Mouse (Mus musculus): ENCODE measurements around the gene Tsen2. TPM values are rescaled to one million over a fixed set of nuclear protein-coding genes. Genes with fewer than 3 reads are reported as not detected.

Gene Tsen2
- polyA plus RNA-seq, 1 experiment from 2014 or later: 30.9 TPM

DNA sequence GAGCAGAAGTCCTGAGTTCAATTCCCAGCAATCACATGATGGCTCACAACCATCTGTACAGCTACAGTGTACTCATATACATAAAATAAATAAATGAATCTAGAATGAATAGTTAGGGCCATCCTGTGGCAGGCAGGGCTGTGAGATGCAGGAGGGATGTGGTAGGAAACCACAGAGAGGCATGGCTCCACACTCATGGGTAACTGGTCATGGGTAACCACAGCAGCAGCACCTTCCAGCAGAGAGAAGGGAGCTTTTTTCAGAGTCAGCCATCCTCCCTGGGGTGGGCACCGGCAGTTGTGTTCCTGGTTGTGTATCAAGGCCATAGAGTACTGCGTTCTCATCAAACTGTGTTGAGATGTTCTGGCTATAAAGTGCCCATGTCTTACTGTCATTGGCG lies 50.0 kb downstream of the Tsen2 start:
- WGBS: 73% methylated on average over 3 of the region's 3 CpGs
- Histone ChIP-seq H3K4me3 (ENCODE audit: low read depth, low read length) (no peak overlapping the region), H3K27ac (ENCODE audit: low read depth) (no peak overlapping the region), H3K27me3 (ENCODE audit: insufficient read depth, low read length) (no peaks in the 10 kb centered on the region), H3K36me3 (ENCODE audit: insufficient read depth) (no peaks in the 10 kb centered on the region), H3K9ac (no peak overlapping the region), H3K9me3 (ENCODE audit: low read depth, low read length) (no peaks in the 10 kb centered on the region), H3K4me2 (no peak overlapping the region), H3K4me1 (ENCODE audit: insufficient read depth) (no peaks in the 10 kb centered on the region)
- no peak for ATAC-seq (ENCODE audit: insufficient read depth)
- DNase-seq: no peak
- TF ChIP-seq CTCF (IDR thresholded peaks at IDR 0.05; ENCODE audit: low read depth): no peak

DNA sequence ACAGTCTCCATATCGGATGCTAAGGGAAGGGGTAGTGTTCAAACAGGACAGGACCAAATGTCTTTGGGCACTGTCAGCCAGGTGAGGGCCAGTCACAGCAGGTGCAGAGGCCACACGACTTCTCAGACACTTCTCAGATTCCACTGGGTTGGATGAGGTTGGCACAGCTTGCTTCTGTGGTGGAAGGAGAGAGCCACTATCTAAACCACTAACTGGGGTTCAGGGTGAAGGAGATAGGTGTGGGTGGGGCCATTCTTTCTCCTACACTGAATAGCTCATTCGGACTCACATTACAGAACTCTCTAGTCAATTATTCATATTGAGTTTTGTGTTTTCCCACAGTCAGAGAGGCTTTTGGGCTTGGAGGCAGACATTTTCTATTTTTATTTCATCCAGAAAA lies 51.2 kb downstream of the Tsen2 start:
- Histone ChIP-seq H3K27ac (ENCODE audit: low read depth) (no peak overlapping the region), H3K4me2 (no peak overlapping the region), H3K4me1 (ENCODE audit: insufficient read depth) (no peaks in the 10 kb centered on the region), H3K27me3 (ENCODE audit: insufficient read depth, low read length) (no peaks in the 10 kb centered on the region), H3K4me3 (ENCODE audit: low read depth, low read length) (no peak overlapping the region), H3K9me3 (ENCODE audit: low read depth, low read length) (no peaks in the 10 kb centered on the region), H3K36me3 (ENCODE audit: insufficient read depth) (no peaks in the 10 kb centered on the region), H3K9ac (no peak overlapping the region)
- no peak for TF ChIP-seq CTCF (IDR thresholded peaks at IDR 0.05; ENCODE audit: low read depth)
- DNase-seq: no peak
- ATAC-seq (ENCODE audit: insufficient read depth): no peak
- 63% methylated on average over 3 of the region's 3 CpGs for WGBS

DNA sequence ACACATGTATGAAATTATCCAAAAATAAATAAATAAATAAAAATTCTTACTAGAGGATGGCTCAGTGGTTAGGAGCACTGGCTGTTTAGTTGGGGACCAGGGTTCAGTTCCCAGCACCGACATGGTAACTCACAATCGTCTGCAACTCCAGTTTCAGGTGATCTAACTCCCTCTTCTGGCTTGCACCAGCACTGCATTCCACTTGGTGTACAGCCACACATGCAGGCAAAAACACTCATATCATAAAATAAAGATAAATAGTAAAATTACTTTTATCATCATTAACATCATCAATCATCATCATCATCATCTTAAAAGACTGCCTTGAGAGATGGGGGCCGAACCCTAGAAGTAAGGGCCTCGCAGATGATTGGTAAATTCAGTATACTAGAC lies 56.9 kb downstream of the Tsen2 start:
- H3K4me3 ChIP-seq (ENCODE audit: low read depth, low read length): peak overlapping the region; percentile 78
- H3K4me1 ChIP-seq (ENCODE audit: insufficient read depth): 0 out of 2 replicates have a peak, but pooled peaks cover 2% of the 10 kb centered on the region
- peak overlapping the region; percentile 82 for H3K4me2 ChIP-seq
- DNase-seq (no peak), ATAC-seq (ENCODE audit: insufficient read depth) (peak; percentile 6; the same call in 1 of the 2 replicates)
- 0 out of 2 replicates have a peak, but pooled peaks cover 6% of the 10 kb centered on the region for H3K36me3 ChIP-seq (ENCODE audit: insufficient read depth)
- TF ChIP-seq CTCF (IDR thresholded peaks at IDR 0.05; ENCODE audit: low read depth): peak; percentile 33
- 56% methylated on average over 4 of the region's 4 CpGs for WGBS
- H3K9ac ChIP-seq: no peak overlapping the region
- H3K27ac ChIP-seq (ENCODE audit: low read depth): no peak overlapping the region
- H3K27me3 ChIP-seq (ENCODE audit: insufficient read depth, low read length): no peaks in the 10 kb centered on the region
- H3K9me3 ChIP-seq (ENCODE audit: low read depth, low read length): no peaks in the 10 kb centered on the region

DNA sequence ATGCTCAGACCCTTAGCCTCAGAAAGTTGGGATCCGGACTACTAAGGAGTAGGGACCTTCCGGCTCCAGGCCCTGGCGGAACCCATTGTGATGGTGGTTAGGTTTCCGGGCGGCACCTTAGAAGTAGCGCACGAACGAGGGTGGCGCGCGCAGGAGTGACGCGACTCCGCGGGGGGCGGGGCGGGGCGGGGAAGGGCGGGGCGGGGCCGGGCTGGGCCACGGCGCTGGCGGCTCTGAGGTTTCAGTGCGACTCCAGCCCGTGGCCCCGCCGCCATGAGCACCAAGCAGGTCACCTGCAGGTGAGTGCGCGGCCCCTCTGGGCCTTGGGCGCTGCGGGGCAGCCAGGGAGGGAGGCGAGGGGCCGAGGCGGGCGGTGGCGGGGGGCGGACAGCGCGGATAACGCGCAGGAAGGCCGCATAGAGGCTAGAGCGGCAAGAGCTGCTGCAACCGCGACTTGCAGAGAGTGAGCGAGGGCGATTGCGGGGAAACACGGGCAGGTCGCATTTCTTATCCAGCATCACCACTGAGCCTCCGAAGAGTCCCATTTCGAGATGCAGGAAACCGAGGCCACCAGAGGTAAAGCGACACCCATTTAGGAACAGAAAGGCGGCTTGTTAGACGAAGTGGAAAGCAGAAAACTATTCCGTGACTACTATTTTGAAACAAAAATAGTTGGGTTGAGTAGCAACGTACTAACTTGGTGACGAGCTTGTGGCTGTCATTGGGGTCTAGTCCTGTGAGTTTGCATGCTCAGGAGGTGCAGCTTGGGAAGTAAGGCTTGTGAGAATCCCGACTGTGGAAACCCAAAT lies 57.5 kb downstream of the Tsen2 start, which contains the start of gene Mkrn2:
Gene Mkrn2 (plus strand): TSS at position 188 of the 809 bp plus-strand sequence.
- peak within 1 kb of the TSS; percentile 82 for H3K4me2 ChIP-seq
- 0 out of 2 replicates have a peak, but pooled peaks cover 6% of the 10 kb centered on the region for H3K36me3 ChIP-seq (ENCODE audit: insufficient read depth)
- H3K9me3 ChIP-seq (ENCODE audit: low read depth, low read length): no peaks in the 10 kb centered on the region
- TF ChIP-seq CTCF (IDR thresholded peaks at IDR 0.05; ENCODE audit: low read depth): no peak
- peak; percentile 93 for DNase-seq
- peak; percentile 95 for ATAC-seq (ENCODE audit: insufficient read depth)
- H3K27ac ChIP-seq (ENCODE audit: low read depth): peak within 1 kb of the TSS; percentile 69
- 0 out of 2 replicates have a peak, but pooled peaks cover 2% of the 10 kb centered on the region for H3K4me1 ChIP-seq (ENCODE audit: insufficient read depth)
- H3K9ac ChIP-seq: peak within 1 kb of the TSS; percentile 85
- no peaks in the 10 kb centered on the region for H3K27me3 ChIP-seq (ENCODE audit: insufficient read depth, low read length)
- under 1% methylated on average over 61 of the region's 61 CpGs for WGBS
- H3K4me3 ChIP-seq (ENCODE audit: low read depth, low read length): peak within 1 kb of the TSS; percentile 78

DNA sequence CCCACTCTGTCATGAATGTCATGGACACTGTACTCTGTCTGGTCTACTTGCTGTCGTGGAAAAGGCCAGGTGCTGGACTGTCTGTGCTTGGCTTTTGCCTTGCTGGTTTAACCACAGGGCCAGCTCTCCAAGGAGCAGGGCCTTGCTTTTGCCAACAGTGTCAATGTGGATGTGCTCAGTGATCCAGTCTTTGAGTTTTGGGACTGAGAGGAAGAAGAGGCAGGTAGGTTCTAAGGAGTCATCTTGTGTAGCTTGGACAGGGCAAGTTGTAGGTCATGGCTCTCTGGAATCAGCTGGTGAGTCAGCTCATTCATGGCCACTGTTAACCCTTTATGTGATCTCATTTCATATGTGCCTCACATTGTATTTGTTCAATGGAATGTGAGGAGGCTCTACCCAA lies 62.0 kb downstream of the Tsen2 start:
- Histone ChIP-seq H3K27ac (ENCODE audit: low read depth) (no peak overlapping the region), H3K36me3 (ENCODE audit: insufficient read depth) (peaks cover 24% of the 10 kb centered on the region; the same call in 1 of the 2 replicates), H3K4me3 (ENCODE audit: low read depth, low read length) (no peak overlapping the region), H3K9me3 (ENCODE audit: low read depth, low read length) (no peaks in the 10 kb centered on the region), H3K27me3 (ENCODE audit: insufficient read depth, low read length) (no peaks in the 10 kb centered on the region), H3K9ac (no peak overlapping the region), H3K4me2 (no peak overlapping the region), H3K4me1 (ENCODE audit: insufficient read depth) (0 out of 2 replicates have a peak, but pooled peaks cover 2% of the 10 kb centered on the region)
- TF ChIP-seq CTCF (IDR thresholded peaks at IDR 0.05; ENCODE audit: low read depth): no peak
- WGBS: 58% methylated on average over 1 of the region's 1 CpGs
- DNase-seq (no peak), ATAC-seq (ENCODE audit: insufficient read depth) (no peak)

DNA sequence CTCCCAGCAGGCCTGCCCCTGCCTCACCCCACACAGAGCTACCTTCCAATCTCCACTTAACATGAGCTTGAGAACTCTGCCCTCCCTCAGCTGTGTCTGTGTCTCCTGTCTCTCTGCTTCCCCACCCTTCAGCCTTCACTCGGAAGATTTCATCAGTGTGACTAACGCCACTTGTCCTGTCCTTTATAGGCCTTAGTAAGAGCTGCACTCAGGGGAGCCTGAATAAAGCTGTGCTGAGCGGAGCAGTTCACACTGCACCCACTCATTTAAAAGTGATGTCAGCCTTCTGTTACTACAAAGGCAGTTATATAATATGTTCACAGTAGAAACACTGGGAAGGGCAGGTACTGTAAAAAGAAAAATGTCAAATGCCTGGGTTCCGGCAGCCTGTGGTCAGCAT lies 63.0 kb downstream of the Tsen2 start:
- Histone ChIP-seq H3K36me3 (ENCODE audit: insufficient read depth) (peaks cover 34% of the 10 kb centered on the region), H3K27me3 (ENCODE audit: insufficient read depth, low read length) (no peaks in the 10 kb centered on the region), H3K9ac (no peak overlapping the region), H3K4me1 (ENCODE audit: insufficient read depth) (0 out of 2 replicates have a peak, but pooled peaks cover 2% of the 10 kb centered on the region), H3K27ac (ENCODE audit: low read depth) (no peak overlapping the region), H3K9me3 (ENCODE audit: low read depth, low read length) (no peaks in the 10 kb centered on the region), H3K4me2 (no peak overlapping the region), H3K4me3 (ENCODE audit: low read depth, low read length) (no peak overlapping the region)
- no peak for TF ChIP-seq CTCF (IDR thresholded peaks at IDR 0.05; ENCODE audit: low read depth)
- ATAC-seq (ENCODE audit: insufficient read depth) (no peak), DNase-seq (no peak)
- 74% methylated on average over 4 of the region's 4 CpGs for WGBS

DNA sequence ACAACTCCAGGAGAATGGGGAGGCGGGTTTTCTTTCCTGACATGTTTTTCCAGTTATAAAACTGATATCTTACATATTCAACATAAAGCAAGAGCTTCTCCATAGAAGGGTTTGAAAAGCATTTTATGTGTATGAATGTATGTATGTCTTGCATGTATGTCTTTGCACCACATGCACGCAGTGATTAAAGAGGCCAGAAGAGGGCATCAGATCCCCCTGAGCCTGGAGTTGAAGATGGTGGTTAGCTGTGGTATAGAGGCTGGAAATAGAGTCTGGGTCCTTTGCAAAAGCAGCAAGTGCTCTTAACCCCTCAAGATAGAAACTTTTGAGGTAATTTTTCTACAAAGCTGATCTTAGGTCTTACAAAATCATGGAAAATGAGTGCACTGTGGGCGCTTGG lies 64.7 kb downstream of the Tsen2 start:
- whole genome bisulfite sequencing: 61% methylated on average over 3 of the region's 3 CpGs
- H3K9me3 ChIP-seq (ENCODE audit: low read depth, low read length): no peaks in the 10 kb centered on the region
- no peak overlapping the region for H3K9ac ChIP-seq
- H3K36me3 ChIP-seq (ENCODE audit: insufficient read depth): peaks cover 51% of the 10 kb centered on the region
- no peak for ATAC-seq (ENCODE audit: insufficient read depth)
- TF ChIP-seq CTCF (IDR thresholded peaks at IDR 0.05; ENCODE audit: low read depth): peak; percentile 58
- no peaks in the 10 kb centered on the region for H3K27me3 ChIP-seq (ENCODE audit: insufficient read depth, low read length)
- H3K4me2 ChIP-seq: no peak overlapping the region
- no peak overlapping the region for H3K27ac ChIP-seq (ENCODE audit: low read depth)
- no peak overlapping the region for H3K4me3 ChIP-seq (ENCODE audit: low read depth, low read length)
- H3K4me1 ChIP-seq (ENCODE audit: insufficient read depth): no peaks in the 10 kb centered on the region
- peak; percentile 65 for DNase-seq

All from lung, embryonic 14.5 days (tissue).